ENCODE assay signal across 8 mouse cellular contexts in genomic region chr7:99432248-99432647, GRCm38 (mm10). TPM values are rescaled to one million over a fixed set of nuclear protein-coding genes. Genes with fewer than 3 reads are reported as not detected.
A peak's percentile ranks its signal among the peaks of the same experiment; 100 is the strongest.
DNase-seq lines count a peak whose midpoint lies in the region; ATAC-seq lines count a peak whose summit lies in the region.

No protein-coding gene starts in this region.

- intact Hi-C loops in left cerebral cortex, postnatal 25 days (cut with DNase I), result no loop called here

- ATAC-seq in heart, embryonic 12.5 days (ENCODE audit: insufficient number of reproducible peaks, low FRiP score), result no peak

- H3K9me3 ChIP-seq in heart, embryonic 12.5 days (replicated peaks), result no peaks in the 10 kb centered on the region

- 51% methylated on average over 14 of the region's 14 CpGs for WGBS in heart, embryonic 12.5 days

- H3K4me3 ChIP-seq in heart, embryonic 12.5 days, result no peak overlapping the region

- no peaks in the 10 kb centered on the region for H3K27me3 ChIP-seq in heart, embryonic 12.5 days (replicated peaks)

- peaks cover 2% of the 10 kb centered on the region; the same call in 1 of the 2 replicates for H3K36me3 ChIP-seq in heart, embryonic 12.5 days

- peaks cover 56% of the 10 kb centered on the region for H3K4me1 ChIP-seq in heart, embryonic 12.5 days (replicated peaks)

- H3K27ac ChIP-seq in heart, embryonic 12.5 days (ENCODE audit: poor library complexity, severe bottlenecking), result peak overlapping the region; percentile 44; the same call in 1 of the 2 replicates

- DNase-seq in retina, postnatal 1 day, result peak; percentile 48
- DNase-seq in retina, embryonic 14.5 days (ENCODE audit: low spot score), result no peak
- peak; percentile 32 to 89 for DNase-seq in left cerebral cortex, postnatal 25 days (ENCODE audit: low spot score in 2 of 2)
- peak; percentile 61 to 70 for DNase-seq in right cerebral cortex, adult 2 months (ENCODE audit: low spot score in 2 of 2)
- DNase-seq in kidney, postnatal 10 days, result no peak
- DNase-seq in kidney, postnatal 36 days, result no peak
- no peak for DNase-seq in testis, postnatal 14 days (ENCODE audit: low spot score)

- no peak overlapping the region for H3K4me2 ChIP-seq in heart, embryonic 12.5 days

- peak overlapping the region; percentile 49; the same call in 1 of the 2 replicates for H3K9ac ChIP-seq in heart, embryonic 12.5 days

RNA-seq across cellular contexts. Expression of gene Klhl35, which starts 33.6 kb away (rescaled TPM):
- polyA plus RNA-seq in heart, embryonic 12.5 days (2016; fragmentation: Nextera tagmentation; extraction: Ambion mirVana), result 0.85 and 1.3 TPM in 2 replicates
- total RNA-seq in left cerebral cortex, postnatal 25 days (2021), result 1 to 10 TPM; 2.8 to 3.3 TPM

RNA-seq across cellular contexts. Expression of gene Gdpd5, which starts 51.0 kb away (rescaled TPM):
- 28.5 and 28.8 TPM in 2 replicates for polyA plus RNA-seq in heart, embryonic 12.5 days (2016; fragmentation: Nextera tagmentation; extraction: Ambion mirVana)
- total RNA-seq in left cerebral cortex, postnatal 25 days (2021), result 10 to 100 TPM; 40.0 to 46.2 TPM

RNA-seq across cellular contexts. Expression of gene Rps3, which starts 51.3 kb away (rescaled TPM):
- 459 and 490 TPM in 2 replicates for polyA plus RNA-seq in heart, embryonic 12.5 days (2016; fragmentation: Nextera tagmentation; extraction: Ambion mirVana)
- 100 to 1,000 TPM; 230 to 233 TPM for total RNA-seq in left cerebral cortex, postnatal 25 days (2021)

Comparison
In these comparisons a context has a peak if more than half of its experiments do, and no peak if none do; other contexts are left out.
1. DNase-seq: peak in retina, postnatal 1 day (single experiment), left cerebral cortex, postnatal 25 days (2 of 2) and right cerebral cortex, adult 2 months (2 of 2); none in retina, embryonic 14.5 days (single experiment), kidney, postnatal 10 days (single experiment), kidney, postnatal 36 days (0 of 2) and testis, postnatal 14 days (single experiment).